In the genomic region with DNA sequence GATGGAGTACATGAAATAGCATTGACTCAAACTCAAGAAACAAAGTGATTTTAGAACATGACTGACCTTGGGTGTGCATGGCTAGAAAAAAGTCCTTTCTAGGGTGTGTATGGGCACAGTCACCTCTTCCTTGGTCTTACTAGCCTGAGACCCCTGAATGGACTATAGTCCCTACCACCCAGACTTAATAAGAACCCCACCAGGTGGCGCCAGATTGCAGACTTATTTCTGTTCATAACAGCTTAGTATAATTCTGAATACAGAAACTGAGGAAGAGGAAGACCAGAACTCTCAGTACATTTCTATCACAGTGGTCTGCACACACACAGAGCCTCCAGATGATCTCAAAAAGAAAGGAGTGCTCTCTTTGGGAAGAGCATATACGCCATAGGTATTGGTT, we compare ENCODE assay signal across 7 mouse cellular contexts.
DNase-seq lines count a peak whose midpoint lies in the region; ATAC-seq and TF ChIP-seq lines count a peak whose summit lies in the region.

No protein-coding gene starts in this region.

- no peak overlapping the region for H3K27ac ChIP-seq in midbrain, embryonic 11.5 days (ENCODE audit: low read depth, low read length)
- no peak overlapping the region for H3K27ac ChIP-seq in midbrain, embryonic 15.5 days
- no peak overlapping the region for H3K27ac ChIP-seq in liver, adult 2 months (replicated peaks; ENCODE audit: insufficient read depth, low read depth, low read length)

- H3K9ac ChIP-seq in midbrain, embryonic 11.5 days (ENCODE audit: low read length) = no peak overlapping the region
- no peak overlapping the region for H3K9ac ChIP-seq in midbrain, embryonic 15.5 days
- H3K9ac ChIP-seq in liver, adult 2 months (ENCODE audit: low read depth, low read length) = no peak overlapping the region

- H3K4me2 ChIP-seq in midbrain, embryonic 11.5 days = no peak overlapping the region
- no peak overlapping the region for H3K4me2 ChIP-seq in midbrain, embryonic 15.5 days

- 0 out of 2 replicates have a peak, but pooled peaks have one; percentile 4 for TF ChIP-seq CTCF in liver, adult 2 months (IDR thresholded peaks at IDR 0.05; ENCODE audit: low read depth, low read length)

- peak; percentile 86 for DNase-seq in midbrain, embryonic 11.5 days (ENCODE audit: low spot score, missing footprints)
- peak; percentile 18 for DNase-seq in adrenal gland, adult 2 months
- DNase-seq in embryo, embryonic 10 days (ENCODE audit: low spot score) = peak; percentile 60
- DNase-seq in heart, postnatal 36 days = peak; percentile 52 to 64
- no peak for DNase-seq in liver, adult 2 months (ENCODE audit: extremely low read depth, low read depth, low spot score)
- DNase-seq in right cerebral cortex, postnatal 25 days = peak; percentile 39

- no peaks in the 10 kb centered on the region for H3K27me3 ChIP-seq in midbrain, embryonic 11.5 days (ENCODE audit: control insufficient read depth, insufficient read depth, low read length)
- no peaks in the 10 kb centered on the region for H3K27me3 ChIP-seq in midbrain, embryonic 15.5 days (replicated peaks)
- no peaks in the 10 kb centered on the region for H3K27me3 ChIP-seq in liver, adult 2 months (ENCODE audit: control insufficient read depth, insufficient read depth, low read length)

- H3K36me3 ChIP-seq in midbrain, embryonic 11.5 days (ENCODE audit: control insufficient read depth, insufficient read depth, low read length) = no peaks in the 10 kb centered on the region
- H3K36me3 ChIP-seq in midbrain, embryonic 15.5 days (replicated peaks) = peaks cover 8% of the 10 kb centered on the region
- peaks cover 25% of the 10 kb centered on the region for H3K36me3 ChIP-seq in liver, adult 2 months (ENCODE audit: control insufficient read depth, insufficient read depth, low read length)

- WGBS in midbrain, embryonic 11.5 days = 46% methylated on average over 2 of the region's 2 CpGs
- WGBS in midbrain, embryonic 15.5 days = 52% methylated on average over 2 of the region's 2 CpGs
- WGBS in liver, adult 2 months = 75% methylated on average over 2 of the region's 2 CpGs

- intact Hi-C loops in heart, postnatal 36 days (cut with DNase I) = no loop called here

- no peaks in the 10 kb centered on the region for H3K4me1 ChIP-seq in midbrain, embryonic 11.5 days (ENCODE audit: control insufficient read depth, insufficient read depth, low read length)
- no peaks in the 10 kb centered on the region for H3K4me1 ChIP-seq in midbrain, embryonic 15.5 days
- no peaks in the 10 kb centered on the region for H3K4me1 ChIP-seq in liver, adult 2 months (ENCODE audit: control insufficient read depth, insufficient read depth, low read length)

- no peaks in the 10 kb centered on the region for H3K9me3 ChIP-seq in midbrain, embryonic 11.5 days (ENCODE audit: control insufficient read depth, low read length)
- H3K9me3 ChIP-seq in midbrain, embryonic 15.5 days = no peaks in the 10 kb centered on the region

- no peaks in the 10 kb centered on the region for H3K79me2 ChIP-seq in liver, adult 2 months (ENCODE audit: control insufficient read depth, insufficient read depth, low read length)

- H3K4me3 ChIP-seq in midbrain, embryonic 11.5 days (ENCODE audit: low read depth, low read length) = no peak overlapping the region
- no peak overlapping the region for H3K4me3 ChIP-seq in midbrain, embryonic 15.5 days
- no peak overlapping the region for H3K4me3 ChIP-seq in liver, adult 2 months (ENCODE audit: insufficient read depth, low read depth, low read length)

- no peak for ATAC-seq in midbrain, embryonic 11.5 days (ENCODE audit: low FRiP score)
- ATAC-seq in midbrain, embryonic 15.5 days (replicated peaks) = no peak

- no peak for TF ChIP-seq POLR2A in liver, adult 2 months (IDR thresholded peaks at IDR 0.05; ENCODE audit: extremely low read depth, insufficient read depth, low read length)
